Mouse (Mus musculus): ENCODE data around the gene Cdk11b. TPM values are rescaled to one million over a fixed set of nuclear protein-coding genes. Genes with fewer than 3 reads are reported as not detected.
"Not testable (repeated sequence)": the region's sequence is repeated elsewhere in the genome, so short reads cannot be mapped to it uniquely, and the experiment has no call there.

The Cdk11b gene
- total RNA-seq, 2 experiments from 2014 or later: 45.4 to 47.0 TPM

DNA sequence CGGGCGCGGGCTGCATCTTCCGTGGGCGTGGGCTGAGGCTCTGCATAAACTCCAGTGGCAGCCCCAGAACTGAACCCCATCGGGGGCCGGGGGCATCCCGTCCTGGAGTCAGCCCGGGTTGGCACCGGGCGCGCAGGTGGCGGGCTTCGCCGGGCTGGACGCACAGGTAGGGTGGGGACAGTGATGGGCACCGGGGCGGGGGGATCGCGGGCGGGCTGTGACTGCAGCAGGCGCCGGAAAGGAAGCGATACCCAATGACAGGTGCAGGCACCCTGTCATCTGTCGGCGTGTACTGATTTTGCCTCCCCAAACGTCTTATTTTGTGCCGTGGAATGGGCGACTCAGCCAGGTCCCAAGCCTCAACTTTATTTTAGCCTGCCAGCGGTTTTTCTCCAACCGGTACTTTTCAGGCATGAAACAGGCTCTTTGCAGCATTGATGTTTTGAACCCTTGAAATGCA lies 22.6 kb upstream of the Cdk11b start:
- intact Hi-C loops (cut with DNase I): no loop called here
- DNase-seq (ENCODE audit: low spot score in 2 of 2): no peak

DNA sequence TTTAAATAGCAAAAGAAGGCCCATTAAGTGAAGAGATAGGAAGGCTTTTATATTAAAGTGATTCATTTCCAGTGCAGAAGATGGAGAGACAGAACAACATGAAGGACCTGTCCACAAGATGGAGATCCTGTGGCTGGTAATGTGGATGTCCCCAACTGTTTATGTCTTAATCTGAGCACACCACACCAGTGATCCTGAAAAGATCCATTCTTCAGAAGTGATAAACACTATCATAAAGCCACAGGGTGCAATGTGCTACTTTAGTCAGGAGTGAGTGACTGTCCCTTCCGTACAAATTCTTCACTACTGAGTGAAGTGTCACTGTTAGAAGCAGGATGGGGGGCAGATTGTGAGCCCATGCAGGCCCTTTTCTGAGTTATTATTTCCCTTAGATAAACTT lies 21.9 kb upstream of the Cdk11b start:
- intact Hi-C loops (cut with DNase I): no loop called here
- no peak for DNase-seq (ENCODE audit: low spot score in 2 of 2)

DNA sequence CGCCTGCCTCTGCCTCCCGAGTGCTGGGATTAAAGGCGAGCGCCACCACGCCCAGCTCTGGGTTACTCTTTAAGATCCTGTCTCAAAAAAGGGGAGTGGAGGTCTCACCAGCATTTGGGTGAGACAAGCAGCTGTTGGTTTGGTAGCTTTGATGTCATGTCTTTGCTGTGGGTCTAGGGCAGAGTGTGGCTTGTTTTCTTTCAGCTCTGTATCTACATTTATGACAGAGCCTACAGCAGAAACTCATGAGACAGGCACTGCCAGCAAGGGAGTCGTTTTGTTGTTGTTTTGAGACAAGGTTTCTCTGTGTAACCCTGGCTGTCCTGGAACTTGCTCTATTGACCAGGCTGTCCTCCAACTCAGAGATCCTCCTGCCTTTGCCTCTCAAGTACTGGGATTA lies 20.9 kb upstream of the Cdk11b start:
- intact Hi-C loops (cut with DNase I): no loop called here

DNA sequence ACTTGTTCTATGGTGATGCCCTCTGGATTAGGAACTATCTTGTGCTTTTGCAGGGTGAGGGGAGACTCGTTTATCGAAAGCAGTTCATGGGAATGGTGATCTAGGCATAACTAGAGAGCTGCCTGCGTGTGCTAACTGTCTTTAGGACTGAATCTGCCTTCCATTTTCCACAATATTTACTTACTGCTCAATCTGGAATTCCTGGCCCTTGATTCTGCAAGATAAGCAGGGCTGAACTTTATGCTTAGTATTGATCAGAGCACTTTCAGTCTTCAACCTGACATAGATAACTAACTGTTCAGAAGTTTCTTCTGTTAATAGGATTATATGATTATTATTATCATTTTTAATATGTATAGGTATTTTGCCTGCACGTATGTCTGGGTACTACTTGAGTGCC lies 19.5 kb upstream of the Cdk11b start:
- intact Hi-C loops (cut with DNase I): no loop called here
- no peak for DNase-seq (ENCODE audit: low spot score in 2 of 2)

More for the DNA sequence above, 20.9 kb upstream of the Cdk11b start:
- DNase-seq (ENCODE audit: low spot score in 2 of 2): no peak

DNA sequence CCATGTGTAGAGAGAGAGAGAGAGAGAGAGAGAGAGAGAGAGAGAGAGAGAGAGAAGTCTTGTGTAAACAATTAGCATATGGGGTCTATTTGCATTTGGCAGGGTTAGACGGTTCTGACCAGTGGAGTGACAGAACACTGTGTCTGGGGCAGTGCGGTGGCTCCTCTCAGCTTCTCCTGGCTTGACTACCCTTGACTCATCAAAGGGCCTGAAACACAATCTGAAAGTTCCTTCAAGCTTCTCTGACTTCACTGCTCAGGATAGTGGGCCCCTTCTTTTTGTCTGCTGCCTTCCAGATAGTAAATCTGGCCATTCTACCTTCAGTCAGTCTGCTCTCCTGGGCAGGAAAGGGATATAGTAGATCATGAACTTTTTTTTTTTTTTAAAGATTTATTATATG lies 17.8 kb upstream of the Cdk11b start:
- intact Hi-C loops (cut with DNase I): no loop called here
- no peak for DNase-seq (ENCODE audit: low spot score in 2 of 2)

DNA sequence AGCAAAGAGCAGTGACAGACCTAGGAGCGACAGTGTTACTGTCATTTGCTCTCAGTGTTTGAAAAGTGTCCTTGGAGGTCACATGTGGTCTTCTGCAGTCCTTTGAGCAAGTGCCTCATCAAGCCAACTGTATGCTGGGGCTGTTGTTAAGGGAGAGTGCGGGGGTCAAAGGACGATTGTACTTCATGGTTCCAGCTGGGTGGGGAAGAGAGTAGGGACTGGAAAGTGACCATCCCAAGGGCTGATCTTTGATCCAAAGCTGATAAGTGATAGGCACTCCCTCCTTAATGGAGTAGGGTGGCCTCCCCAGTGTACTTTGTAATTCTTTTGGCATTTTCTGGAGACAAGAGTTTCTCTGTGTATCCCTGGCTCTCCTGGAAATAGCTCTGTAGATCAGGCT lies 12.8 kb upstream of the Cdk11b start:
- intact Hi-C loops (cut with DNase I): no loop called here
- DNase-seq (ENCODE audit: low spot score in 2 of 2): no peak

DNA sequence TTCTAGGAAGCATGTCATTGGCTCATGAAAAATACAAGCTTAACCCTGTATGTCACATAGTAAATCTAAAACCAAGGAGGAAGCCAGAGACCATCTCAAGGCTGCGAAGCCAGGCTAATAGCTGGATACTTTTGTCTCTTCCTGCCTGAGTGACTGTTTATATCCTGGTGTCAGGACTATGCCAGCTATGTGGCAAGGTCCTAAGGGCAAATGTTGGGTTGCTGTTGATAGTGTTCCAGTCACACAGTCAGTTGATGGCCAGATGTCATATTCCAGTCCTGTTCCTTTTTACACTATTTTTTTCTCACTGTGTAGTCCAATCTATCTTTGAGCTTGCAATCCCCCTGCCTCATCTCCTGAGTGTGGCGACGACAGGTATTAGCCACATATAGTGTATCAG lies 11.4 kb upstream of the Cdk11b start:
- intact Hi-C loops (cut with DNase I): no loop called here
- no peak for DNase-seq (ENCODE audit: low spot score in 2 of 2)

DNA sequence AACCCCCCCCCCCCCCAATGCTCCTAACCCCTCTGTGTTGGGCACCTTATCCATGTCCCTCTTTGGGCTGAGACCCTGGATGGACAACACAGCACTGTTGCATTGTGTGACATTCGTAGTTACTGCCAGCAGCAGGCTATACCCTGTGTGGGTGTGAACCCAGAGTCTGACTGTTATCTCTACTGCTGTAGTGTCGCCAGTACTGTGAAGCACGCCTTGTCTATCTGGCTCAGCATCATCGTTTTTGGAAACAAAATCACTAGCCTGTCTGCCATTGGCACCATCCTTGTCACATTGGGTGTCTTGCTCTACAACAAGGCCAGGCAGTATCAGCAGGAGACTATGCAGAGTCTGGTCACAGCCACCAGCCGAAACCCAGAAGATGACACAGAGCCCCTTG lies 6.3 kb upstream of the Cdk11b start:
- DNase-seq (ENCODE audit: low spot score in 2 of 2): no peak

DNA sequence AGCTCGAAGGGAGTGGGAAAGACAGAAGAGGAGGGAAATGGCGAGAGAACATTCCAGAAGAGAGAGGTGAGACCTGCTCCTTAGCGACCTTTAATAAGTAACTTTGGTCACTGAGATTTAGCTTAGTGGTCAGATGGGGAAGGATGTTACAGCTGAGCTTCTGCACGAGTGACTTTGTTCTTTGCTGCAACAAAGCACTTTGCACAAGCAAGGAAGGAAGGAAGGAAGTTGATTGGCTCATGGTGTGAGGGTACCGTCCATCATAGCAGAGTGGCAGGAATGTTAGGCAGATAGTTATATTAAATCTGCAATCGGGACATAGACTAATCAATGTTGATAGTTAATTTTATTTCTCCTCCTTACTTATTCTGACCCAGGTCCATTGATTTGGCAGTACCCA lies 5.6 kb downstream of the Cdk11b start:
- no peak for DNase-seq (ENCODE audit: low spot score in 2 of 2)
- intact Hi-C loops (cut with DNase I): no loop called here

More for the DNA sequence above, 6.3 kb upstream of the Cdk11b start:
- intact Hi-C loops (cut with DNase I): no loop called here

DNA sequence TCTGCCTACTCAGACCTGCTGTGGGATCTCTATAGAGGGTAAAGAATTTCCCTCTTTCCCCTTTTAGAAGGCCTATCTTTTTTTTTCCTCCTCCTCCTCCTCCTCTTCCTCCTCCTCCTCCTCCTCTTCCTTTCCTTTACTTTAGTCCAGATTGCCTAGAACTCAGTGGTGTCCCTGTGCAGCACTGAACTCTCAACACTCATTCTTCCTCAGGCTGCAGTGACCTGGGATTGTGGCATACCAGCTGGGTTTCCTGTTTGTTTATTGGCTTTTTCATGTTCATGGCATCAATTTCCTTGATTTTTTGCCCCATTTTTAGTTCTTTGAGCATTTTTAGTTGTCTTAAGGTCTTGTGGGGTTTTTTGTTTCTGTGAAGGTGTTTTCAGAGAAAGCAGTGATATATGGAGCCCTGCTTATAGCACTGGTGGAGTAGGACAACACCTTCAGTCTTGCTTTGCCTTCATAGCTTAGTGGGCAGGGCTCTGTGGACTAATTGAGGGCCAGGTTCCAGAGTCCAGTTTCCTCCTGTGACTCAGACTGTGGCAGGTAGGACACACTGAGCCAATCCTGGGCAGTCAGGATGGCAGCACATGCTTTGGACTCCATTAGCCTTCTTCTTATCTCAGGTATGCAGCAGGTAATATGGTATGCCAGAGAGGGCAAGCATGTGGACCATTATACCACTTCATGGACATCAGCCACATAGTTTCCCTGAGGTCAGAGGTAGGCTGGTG lies 11.3 kb downstream of the Cdk11b start:
- intact Hi-C loops (cut with DNase I): no loop called here
- DNase-seq (ENCODE audit: low spot score in 2 of 2): no peak

DNA sequence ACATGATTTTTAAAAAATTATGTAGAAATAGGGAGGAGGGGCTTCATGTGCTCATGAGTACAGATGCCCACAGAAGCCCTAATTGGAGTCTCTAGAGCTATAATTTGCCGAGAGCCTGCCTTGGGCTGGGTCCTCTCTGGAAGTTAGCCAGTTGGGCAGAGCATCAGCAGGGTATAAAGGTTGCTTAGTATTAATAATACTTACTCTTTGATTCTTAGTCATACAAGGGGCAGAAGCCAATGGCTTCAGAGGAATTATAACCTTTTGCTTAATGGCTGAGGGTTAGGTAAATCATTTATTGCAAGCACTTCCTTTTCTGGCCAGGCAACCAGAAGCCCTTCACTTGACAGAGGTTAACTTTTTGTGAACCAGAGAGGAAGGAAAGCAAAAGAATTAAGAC lies 18.9 kb downstream of the Cdk11b start:
- no peak for DNase-seq (ENCODE audit: low spot score in 2 of 2)
- intact Hi-C loops (cut with DNase I): no loop called here

DNA sequence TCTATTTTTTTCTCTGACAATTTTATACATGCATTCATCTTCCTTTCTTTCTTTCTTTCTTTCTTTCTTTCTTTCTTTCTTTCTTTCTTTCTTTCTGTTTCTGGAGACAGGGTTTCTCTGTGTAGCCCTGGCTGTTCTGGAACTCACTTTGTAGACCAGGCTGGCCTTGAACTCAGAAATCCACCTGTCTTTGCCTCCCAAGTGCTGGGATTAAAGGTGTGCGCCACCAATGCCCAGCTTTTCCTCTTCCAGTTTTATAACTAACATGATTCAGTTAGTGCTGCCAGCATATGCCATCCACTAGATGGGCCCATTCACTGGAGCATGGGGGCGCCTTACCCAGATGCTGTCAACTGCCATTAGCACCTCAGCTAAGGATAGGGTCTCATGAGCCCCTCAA lies 20.7 kb downstream of the Cdk11b start, which contains the start of gene Gm10563:
Gene Gm10563, minus strand, starts transcription at position 101 of the 400 bp plus-strand sequence.
- DNase-seq (ENCODE audit: low spot score in 2 of 2); intact Hi-C loops (cut with DNase I): not testable (repeated sequence)

DNA sequence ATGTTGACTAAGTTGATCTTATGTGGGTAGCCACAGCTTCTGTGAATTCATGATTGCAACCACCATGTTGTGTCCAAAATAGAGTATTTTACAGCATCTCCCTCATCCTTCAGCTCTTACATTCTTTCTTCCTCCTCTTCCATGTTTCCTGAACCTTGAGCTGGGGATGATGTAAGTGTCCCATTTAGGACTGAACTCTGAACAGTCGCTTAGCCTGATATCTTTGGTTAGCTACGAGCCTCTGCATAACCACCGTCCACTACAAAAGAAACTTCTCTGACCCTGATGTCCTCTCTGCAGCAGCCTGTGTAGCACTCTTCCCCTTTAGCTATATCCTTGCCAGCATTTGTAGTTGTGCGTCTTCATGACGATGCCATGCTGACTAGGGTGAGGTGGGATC lies 21.1 kb downstream of the Cdk11b start:
- no peak for DNase-seq (ENCODE audit: low spot score in 2 of 2)
- intact Hi-C loops (cut with DNase I): no loop called here

DNA sequence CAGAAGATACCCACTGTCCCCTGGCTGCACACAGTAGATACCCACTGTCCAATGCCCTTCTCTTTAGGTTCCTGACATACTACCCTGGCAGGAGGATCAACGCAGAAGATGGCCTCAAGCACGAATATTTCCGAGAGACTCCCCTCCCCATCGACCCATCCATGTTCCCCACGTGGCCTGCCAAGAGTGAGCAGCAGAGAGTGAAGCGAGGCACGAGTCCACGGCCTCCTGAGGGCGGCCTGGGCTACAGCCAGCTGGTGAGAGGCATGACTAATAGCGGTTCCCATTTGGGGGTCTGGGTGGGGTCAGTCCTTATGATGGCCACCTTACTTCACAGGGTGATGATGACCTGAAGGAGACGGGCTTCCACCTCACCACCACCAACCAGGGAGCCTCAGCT lies 24.7 kb downstream of the Cdk11b start:
- intact Hi-C loops (cut with DNase I): no loop called here
- DNase-seq (ENCODE audit: low spot score in 2 of 2): no peak

DNA sequence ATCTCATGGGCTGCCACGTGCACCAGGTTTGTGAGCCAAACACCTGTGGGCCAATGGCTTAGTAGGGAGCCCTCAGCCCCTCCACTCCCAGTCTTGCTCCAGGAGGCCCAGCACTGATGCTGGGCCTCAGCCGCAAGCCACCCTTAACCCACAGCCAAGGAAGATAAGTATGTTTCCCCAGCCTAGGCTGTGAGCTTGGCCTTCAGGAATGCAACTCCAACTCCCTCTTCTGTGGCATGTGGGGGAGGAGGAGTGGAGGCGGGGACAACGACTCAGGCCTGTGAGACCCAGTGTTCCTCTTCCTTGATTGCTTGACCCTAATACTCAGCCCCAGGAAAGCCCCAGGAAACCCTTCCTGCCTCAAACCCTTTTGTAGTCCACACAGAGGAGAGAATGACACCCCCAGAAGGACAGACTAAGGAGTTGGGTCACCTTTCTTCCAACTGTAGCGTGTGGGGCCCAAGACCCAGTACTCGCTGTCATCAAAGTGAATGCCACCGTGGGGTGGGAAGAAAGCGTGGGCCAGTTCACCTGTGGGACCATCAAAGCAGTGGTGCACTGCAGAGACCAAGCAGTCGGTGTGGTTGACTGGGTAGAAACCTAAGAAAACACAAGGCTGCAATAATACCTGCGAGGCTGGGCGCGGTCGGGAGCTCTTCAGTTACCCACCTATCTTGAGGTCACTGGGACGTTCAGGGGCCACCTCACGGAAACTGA lies 27.1 kb downstream of the Cdk11b start:
- intact Hi-C loops (cut with DNase I): no loop called here
- no peak for DNase-seq (ENCODE audit: low spot score in 2 of 2)

DNA sequence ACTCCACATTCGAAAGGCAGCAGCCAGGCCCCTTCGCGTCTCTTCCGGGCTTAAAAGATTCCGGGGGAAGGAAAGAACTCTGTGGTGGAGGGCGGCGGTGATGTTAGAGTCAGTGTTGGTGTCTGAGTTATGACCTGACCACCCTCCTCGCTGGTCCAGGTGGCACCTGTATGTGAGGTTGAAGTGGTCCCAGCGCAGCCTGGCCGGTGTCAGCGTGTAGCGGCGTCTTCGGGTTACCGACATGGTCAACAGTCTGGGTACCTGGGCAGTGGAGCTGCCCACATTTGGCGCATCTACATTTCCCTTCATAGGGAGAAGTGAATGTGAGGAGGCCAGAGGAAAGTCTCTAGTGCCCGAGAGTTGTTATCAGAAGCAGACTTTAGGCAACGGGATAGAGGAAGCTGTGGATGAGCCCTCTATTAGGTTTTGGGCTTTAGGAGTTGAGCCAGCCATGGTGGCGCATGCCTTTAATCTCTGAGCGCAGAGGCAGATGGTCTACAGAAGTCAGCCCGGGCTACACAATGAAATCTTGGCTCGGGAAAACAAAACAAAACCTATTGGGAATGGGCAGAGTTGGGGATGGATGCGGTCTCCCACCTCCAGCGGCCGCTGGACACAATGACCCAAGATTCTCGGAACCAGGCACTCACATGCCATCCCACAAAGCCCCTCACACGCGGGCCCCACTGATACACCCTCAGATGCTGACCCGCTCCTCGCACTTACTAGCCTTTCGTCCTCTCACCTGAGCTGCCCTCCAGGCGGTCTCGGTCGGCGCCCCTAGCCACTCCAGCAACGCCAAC lies 27.8 kb downstream of the Cdk11b start:
- DNase-seq (ENCODE audit: low spot score in 2 of 2): no peak

DNA sequence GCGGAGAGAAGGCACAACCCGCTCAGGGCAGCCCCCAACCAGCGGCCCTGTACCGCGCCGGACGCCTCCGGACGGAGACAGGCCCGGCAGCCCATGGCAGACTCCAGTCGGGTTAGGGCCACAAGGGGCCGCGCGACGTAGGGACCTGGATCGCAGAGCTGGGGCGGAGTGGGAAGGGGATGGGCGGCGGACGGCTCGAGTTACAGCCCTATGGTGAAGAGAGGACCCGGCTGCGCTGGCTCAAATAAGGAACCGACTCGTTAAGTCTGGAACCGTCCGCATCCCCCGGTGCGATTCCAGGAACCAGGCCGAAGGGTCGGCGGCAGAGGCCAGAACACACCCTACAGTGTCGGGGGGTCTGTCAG lies 28.4 kb downstream of the Cdk11b start, which contains the start of gene Mmp23:
Gene Mmp23, minus strand, starts transcription at position 299 of the 365 bp plus-strand sequence.
- DNase-seq (ENCODE audit: low spot score in 2 of 2): no peak
- intact Hi-C loops (cut with DNase I): no loop called here

More for the DNA sequence above, 27.8 kb downstream of the Cdk11b start:
- intact Hi-C loops (cut with DNase I): no loop called here

DNA sequence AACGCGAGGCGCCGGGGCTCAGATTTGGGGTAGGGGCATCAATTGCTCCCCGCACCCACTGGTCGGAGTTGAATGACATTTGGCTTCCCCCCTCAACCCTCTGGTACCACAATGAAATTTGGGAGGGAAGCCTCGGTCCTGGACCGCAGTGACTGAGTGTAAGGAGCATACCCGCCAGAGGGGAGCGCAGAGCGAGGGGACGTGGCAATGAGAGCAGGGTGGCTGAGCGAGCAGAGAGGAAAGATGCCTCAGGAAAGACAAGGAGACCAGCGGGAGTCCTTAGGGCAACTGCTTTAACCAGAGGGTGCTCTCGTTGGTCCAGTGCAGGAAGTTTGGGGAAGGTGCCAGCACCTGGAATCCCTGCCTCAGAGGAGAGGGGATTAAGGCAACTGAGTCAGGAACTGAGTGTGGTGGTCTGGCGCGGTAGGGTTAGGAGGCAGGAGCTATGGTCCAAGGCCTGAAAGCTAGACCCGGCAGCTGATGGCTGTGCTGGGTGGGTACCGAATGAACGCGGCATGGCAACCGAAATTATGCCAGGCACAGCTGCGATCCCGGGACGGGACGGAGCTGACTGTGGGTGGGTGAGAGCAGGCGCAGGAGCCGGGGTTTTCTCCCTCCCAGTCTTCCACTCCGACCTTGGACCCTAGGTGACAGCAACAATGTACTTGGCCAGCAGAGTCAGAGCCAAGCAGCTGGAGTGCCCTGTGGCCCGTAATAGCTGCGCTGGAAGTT lies 29.0 kb downstream of the Cdk11b start:
- no peak for DNase-seq (ENCODE audit: low spot score in 2 of 2)
- intact Hi-C loops (cut with DNase I): no loop called here

DNA sequence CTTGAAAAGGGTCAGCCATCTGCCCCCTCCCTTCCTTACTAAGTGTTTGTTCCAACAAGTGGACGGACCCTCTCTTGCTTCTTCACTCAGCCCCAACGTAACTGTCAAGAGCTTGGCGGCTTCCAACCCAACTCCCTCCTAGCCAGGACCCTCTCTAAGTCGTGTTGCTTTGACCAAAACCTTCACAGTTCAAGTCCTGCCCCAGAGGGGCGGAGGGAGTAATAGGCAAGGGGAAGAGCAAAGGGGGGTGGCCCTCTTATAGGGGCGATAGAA lies 29.5 kb downstream of the Cdk11b start:
- DNase-seq (ENCODE audit: low spot score in 2 of 2): no peak
- intact Hi-C loops (cut with DNase I): no loop called here
